Mouse (Mus musculus): ENCODE measurements around the gene Olfr1284.
"Not testable (repeated sequence)": the region's sequence is repeated elsewhere in the genome, so short reads cannot be mapped to it uniquely, and the experiment has no call there.

The Olfr1284 gene

GRCm38 (mm10) chr2:111375222-111375621, at the start of gene Olfr1284:
TSS of gene Olfr1284 (plus strand) at chr2:111375522.
- no peak for DNase-seq (ENCODE audit: low read depth, low spot score)

- DNase-seq (ENCODE audit: low read depth, low spot score): no peak
Observed at GRCm38 (mm10) chr2:111326220-111326619, 49.1 kb upstream of the Olfr1284 start, which contains the start of gene Olfr1281. TSS of gene Olfr1281 (plus strand) at chr2:111326520.

- DNase-seq (ENCODE audit: low read depth, low spot score): not testable (repeated sequence)
Observed at GRCm38 (mm10) chr2:111333721-111334120, 41.6 kb upstream of the Olfr1284 start.

GRCm38 (mm10) chr2:111335976-111336375, 39.3 kb upstream of the Olfr1284 start, which contains the start of gene Olfr1282:
TSS of gene Olfr1282 (minus strand) at chr2:111336076.
- no peak for DNase-seq (ENCODE audit: low read depth, low spot score)

GRCm38 (mm10) chr2:111366490-111366889, 8.8 kb upstream of the Olfr1284 start, which contains the start of gene Olfr1283:
TSS of gene Olfr1283 (plus strand) at chr2:111366790.
- no peak for DNase-seq (ENCODE audit: low read depth, low spot score)

GRCm38 (mm10) chr2:111422931-111423330, 47.6 kb downstream of the Olfr1284 start, which contains the start of gene Olfr1286:
TSS of gene Olfr1286 (minus strand) at chr2:111423115.
- no peak for DNase-seq (ENCODE audit: low read depth, low spot score)
